Mouse (Mus musculus): Measurements from ENCODE around the gene Ssbp3. TPM values are rescaled to one million over a fixed set of nuclear protein-coding genes. Genes with fewer than 3 reads are reported as not detected.

Ssbp3 gene
- total RNA-seq, 2 experiments from 2014 or later: 157 TPM

GRCm38 (mm10) chr4:106911246-106911801 lies 823 bp downstream of the Ssbp3 start:
- TF ChIP-seq CTCF (conservative IDR thresholded peaks at IDR 0.05): no peak
- peak; percentile 92 to 94 for DNase-seq (ENCODE audit: low spot score in 2 of 2)
- peak overlapping the region; percentile 92 for H3K27ac ChIP-seq
- peak overlapping the region; percentile 81 for H3K4me3 ChIP-seq

GRCm38 (mm10) chr4:106911951-106912688 lies 1.6 kb downstream of the Ssbp3 start:
- Histone ChIP-seq H3K27ac (peak overlapping the region; percentile 89), H3K4me3 (peak overlapping the region; percentile 80)
- TF ChIP-seq CTCF (conservative IDR thresholded peaks at IDR 0.05): no peak; the same call in 1 of the 2 replicates
- DNase-seq (ENCODE audit: low spot score in 2 of 2): no peak

DNA sequence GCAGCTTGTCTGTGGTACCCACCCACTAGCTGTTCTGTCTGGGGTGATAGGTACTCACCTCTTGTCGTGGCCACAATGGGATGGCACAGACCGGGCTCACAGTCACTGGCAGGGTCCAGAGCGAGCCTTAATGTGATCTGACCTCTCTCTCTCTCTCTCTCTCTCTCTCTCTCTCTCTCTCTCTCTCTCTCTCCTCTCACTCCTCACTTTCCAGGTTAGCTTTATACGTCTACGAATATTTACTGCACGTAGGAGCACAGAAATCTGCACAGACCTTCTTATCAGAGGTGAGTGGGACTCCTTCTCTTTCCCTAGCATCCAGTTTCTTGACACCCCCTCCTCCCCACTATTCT lies 2.2 kb downstream of the Ssbp3 start:
- no peak for DNase-seq (ENCODE audit: low spot score in 2 of 2)
- Histone ChIP-seq H3K27ac (peak overlapping the region; percentile 89), H3K4me3 (peak overlapping the region; percentile 80)
- no peak for TF ChIP-seq CTCF (conservative IDR thresholded peaks at IDR 0.05)

DNA sequence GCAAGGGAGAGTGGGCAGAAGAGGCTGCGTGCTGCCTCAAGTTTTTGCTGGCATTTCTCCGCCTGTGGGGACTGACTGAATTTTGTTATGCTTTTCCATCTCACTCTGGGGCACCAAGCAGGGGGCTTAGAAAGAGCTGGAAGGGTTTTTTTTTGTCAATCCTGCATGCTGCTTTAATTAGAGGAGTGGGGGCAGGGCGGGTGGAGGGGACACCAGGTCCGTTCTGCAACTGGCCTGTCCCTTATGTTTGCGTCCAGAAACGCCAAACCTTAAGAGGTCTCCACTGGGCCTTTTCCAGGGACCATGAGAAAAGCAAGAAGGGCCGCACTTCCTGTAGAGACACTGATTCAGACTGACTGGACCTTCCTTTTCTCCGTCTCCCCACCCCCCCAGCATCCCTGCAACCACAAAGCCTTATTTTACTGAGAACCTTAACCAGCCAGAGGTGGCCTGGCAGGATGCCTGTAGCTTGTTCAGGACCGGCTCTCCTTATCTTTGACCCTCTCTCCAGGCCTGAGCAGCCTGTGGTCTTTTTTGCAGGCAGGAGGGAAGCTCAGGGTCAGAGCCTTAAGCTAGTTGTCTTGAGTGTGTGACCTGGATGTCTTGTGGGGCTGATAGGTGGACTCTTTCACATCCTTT lies 3.0 kb downstream of the Ssbp3 start:
- Histone ChIP-seq H3K4me3 (no peak overlapping the region; the same call in 1 of the 2 replicates), H3K27ac (no peak overlapping the region)
- TF ChIP-seq CTCF (conservative IDR thresholded peaks at IDR 0.05): no peak
- no peak for DNase-seq (ENCODE audit: low spot score in 2 of 2)

DNA sequence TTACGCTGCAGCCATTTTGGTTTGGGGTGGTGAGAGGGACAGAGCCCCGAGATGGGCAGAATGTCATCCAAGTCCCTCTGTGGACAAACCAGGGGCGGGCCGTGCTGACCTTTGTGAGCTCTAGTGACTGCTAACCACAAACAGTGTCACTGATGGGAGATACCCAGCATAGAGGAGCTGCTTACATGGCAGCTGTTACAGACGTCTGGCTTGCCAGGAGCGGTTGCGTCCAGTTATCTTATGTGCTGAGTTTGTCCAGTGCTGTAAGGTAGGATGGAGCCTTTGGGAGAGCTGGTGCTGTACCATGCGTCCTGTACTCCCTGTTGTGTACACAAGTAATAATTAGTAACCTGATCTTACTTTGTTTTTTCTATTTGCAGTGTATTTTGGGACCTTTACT lies 4.8 kb downstream of the Ssbp3 start:
- no peak overlapping the region for H3K27ac ChIP-seq
- H3K4me3 ChIP-seq: no peak overlapping the region
- DNase-seq (ENCODE audit: low spot score in 2 of 2): no peak
- no peak for TF ChIP-seq CTCF (conservative IDR thresholded peaks at IDR 0.05)

- no peak overlapping the region for H3K27ac ChIP-seq
- TF ChIP-seq CTCF (conservative IDR thresholded peaks at IDR 0.05): no peak
- H3K4me3 ChIP-seq: no peak overlapping the region
- no peak for DNase-seq (ENCODE audit: low spot score in 2 of 2)
Observed at GRCm38 (mm10) chr4:106918263-106918662, 7.8 kb downstream of the Ssbp3 start.

DNA sequence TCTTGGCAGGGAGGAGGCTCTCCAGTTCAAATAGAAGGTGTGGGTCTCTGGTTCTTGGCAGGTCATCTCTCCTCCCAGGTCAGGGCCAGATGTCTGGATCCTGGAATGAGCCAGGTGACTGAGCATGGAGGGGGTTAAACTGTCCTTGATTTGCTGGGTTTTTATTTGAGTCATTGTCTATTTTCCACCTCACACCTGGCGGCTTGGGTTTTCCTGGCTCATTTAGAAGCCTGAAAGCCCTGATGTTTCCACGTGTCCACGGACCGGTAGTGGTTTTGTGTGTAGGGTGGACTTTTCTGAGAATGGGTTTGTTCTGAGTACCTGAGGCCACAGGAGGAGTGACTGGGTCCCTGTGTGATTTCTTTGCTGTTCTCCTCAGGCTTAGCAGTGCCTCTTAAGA lies 9.6 kb downstream of the Ssbp3 start:
- no peak for TF ChIP-seq CTCF (conservative IDR thresholded peaks at IDR 0.05)
- H3K27ac ChIP-seq: no peak overlapping the region
- no peak overlapping the region for H3K4me3 ChIP-seq
- no peak for DNase-seq (ENCODE audit: low spot score in 2 of 2)

DNA sequence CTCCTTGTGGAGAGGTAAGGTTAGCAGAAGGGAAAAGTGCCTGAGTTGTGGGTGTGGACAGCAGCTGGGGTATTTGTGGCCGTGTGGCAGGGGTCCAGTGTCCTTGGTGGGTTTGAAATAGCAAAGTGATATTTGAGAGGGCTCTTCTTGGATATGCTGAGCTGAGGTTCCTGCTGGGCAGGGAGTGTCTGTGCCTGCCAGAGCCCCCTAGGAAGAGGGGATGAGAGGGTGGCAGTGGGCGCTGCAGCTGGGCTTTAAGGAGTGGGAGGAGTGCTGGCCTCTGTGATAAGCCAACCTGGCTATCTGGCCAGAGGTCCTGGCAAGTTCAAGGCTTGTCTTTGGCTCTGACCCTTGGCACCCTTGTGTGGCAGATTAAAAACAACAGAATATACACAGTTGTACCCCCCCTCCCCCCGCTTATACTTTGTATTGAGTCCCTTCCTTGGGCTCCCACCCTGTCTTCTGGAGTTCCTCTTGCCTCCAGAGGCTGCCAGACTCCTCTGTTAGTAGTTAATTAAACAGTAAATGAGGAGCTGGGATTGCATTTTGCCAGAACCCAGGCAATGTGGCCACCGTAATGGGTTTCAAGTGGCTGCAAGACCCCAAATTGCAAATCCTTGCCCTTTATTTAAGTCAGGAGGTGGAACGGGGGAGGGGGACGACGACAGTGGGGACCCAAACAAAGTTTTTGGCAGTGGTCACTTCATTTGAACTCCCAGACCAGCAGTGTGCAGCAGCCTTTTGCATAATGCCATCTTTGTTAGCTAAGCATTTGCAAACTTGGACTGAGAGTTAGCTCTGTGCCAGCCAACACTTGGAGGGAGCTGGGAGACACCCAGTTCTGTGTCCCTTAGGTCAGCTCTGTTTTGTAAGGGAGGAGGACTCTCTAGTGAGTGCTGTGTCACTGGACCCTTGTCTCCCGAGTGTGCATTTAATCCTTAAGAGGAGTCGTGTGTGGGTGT lies 11.2 kb downstream of the Ssbp3 start:
- H3K27ac ChIP-seq: peak overlapping the region; percentile 3; the same call in 1 of the 2 replicates
- no peak overlapping the region for H3K4me3 ChIP-seq
- peak in 1 of 2 experiments; percentile 76 for DNase-seq (ENCODE audit: low spot score in 2 of 2)
- 0 out of 2 replicates have a peak, but pooled peaks have one; percentile 2 for TF ChIP-seq CTCF (conservative IDR thresholded peaks at IDR 0.05)

DNA sequence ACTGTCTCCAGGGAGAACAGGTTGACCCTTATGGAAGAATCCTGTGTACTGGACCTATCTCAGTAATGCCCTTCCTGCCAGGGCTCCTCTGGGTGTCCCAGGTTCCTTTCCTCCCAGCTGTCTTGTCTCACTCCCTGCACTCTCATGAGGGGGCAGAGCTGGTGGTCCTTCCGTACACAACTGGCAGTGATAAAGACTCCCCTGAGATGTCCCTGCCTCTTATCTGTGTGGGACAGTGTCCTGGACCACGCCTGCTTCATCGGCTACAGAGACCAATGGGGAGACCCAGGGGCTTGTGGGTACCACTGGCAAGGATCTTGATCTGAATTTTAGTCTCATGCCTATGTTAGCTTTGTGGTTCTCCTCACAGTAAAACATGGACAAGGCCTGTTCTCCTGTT lies 12.4 kb downstream of the Ssbp3 start:
- no peak for TF ChIP-seq CTCF (conservative IDR thresholded peaks at IDR 0.05)
- H3K27ac ChIP-seq: no peak overlapping the region
- no peak overlapping the region for H3K4me3 ChIP-seq
- DNase-seq (ENCODE audit: low spot score in 2 of 2): no peak

DNA sequence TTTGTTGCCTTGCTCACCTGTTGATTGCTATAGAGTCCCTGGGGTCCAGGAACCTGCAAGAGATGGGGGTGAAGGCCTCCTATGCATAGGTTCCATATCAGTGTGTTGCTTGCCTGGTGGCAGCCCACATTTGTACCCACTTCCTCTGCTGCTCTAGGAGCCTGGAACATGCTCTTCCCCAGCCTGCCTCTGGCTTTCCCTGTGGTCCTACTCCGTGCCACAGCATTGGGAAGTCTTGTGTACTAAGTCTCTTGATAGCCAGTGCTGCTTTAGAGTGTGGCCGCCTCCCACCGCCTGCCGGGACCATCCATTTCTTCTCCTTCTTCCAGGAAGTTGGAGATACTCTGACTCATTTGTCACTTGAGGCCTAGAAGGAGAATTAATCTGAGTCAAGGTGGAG lies 13.7 kb downstream of the Ssbp3 start:
- no peak for DNase-seq (ENCODE audit: low spot score in 2 of 2)
- H3K27ac ChIP-seq: no peak overlapping the region
- no peak overlapping the region for H3K4me3 ChIP-seq
- no peak for TF ChIP-seq CTCF (conservative IDR thresholded peaks at IDR 0.05)

DNA sequence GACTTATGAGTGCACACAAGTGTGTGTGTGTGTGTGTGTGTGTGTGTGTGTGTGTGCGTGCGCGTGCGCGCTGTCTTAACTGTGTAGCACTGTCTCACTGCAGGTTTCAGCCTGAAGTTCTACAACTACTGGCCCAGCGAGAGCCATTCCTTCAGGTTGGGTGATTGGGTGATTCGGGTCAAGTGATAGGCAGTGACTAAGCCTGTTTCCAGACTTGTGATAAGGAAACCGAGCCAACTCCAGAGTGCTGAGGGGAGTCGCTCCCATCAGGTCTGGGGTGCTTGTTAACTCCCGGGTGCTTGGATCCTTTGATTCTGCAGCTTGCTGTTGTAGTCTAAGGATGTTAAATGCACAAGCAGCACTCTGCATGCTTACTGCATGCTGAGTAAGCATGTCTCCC lies 14.4 kb downstream of the Ssbp3 start:
- TF ChIP-seq CTCF (conservative IDR thresholded peaks at IDR 0.05): no peak
- Histone ChIP-seq H3K27ac (no peak overlapping the region), H3K4me3 (no peak overlapping the region)
- DNase-seq (ENCODE audit: low spot score in 2 of 2): no peak

DNA sequence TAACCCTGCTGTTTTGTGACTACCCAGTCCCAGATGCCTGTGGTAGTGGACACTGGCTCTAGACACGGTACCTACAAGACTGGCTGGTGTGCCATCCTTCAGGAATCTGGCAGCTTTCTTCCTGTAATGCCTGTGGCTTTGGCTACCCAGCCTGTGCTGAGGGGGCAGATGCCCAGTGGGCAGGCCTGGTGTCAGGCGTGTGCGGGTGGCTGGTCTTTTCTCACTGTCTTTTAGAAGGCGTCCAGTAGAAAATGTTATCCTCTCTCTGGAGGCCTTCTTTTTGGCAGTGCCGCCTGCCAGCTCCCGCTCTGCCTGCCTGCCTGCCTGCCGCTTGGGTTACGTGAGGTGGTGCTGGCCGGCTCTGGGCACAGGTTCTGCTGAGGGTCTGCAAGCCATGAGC lies 15.9 kb downstream of the Ssbp3 start:
- no peak for DNase-seq (ENCODE audit: low spot score in 2 of 2)
- Histone ChIP-seq H3K27ac (peak overlapping the region; percentile 82), H3K4me3 (no peak overlapping the region)
- no peak for TF ChIP-seq CTCF (conservative IDR thresholded peaks at IDR 0.05)

- no peak for DNase-seq (ENCODE audit: low spot score in 2 of 2)
- Histone ChIP-seq H3K27ac (peak overlapping the region; percentile 82), H3K4me3 (no peak overlapping the region)
- no peak for TF ChIP-seq CTCF (conservative IDR thresholded peaks at IDR 0.05)
Observed at GRCm38 (mm10) chr4:106927034-106927433, 16.5 kb downstream of the Ssbp3 start.

Data from layer of hippocampus, adult 2 months (tissue).